Mouse (Mus musculus) embryonic facial prominence, embryonic 12.5 days (tissue): ENCODE data around the gene Ubtf. TPM values are rescaled to one million over a fixed set of nuclear protein-coding genes. Genes with fewer than 3 reads are reported as not detected.

Experiments used
- ATAC-seq: fragments of 200-750 bp; cut with Nextera tagmentation; 2 replicates; pipeline ENCODE4 v1.8.0; 2017; ENCODE audit not compliant: insufficient number of reproducible peaks, insufficient read depth, low FRiP score, low TSS enrichment
- H3K27ac ChIP-seq: fragments of 300-500 bp; sonication (generic); 2 replicates; pipeline ENCODE4 v1.5.1; 2016; ENCODE audit warnings: mild to moderate bottlenecking
- H3K27me3 ChIP-seq: fragments of 300-500 bp; sonication (generic); 2 replicates; pipeline ENCODE4 v1.6.1; 2016; ENCODE audit warnings: mild to moderate bottlenecking, moderate library complexity
- H3K36me3 ChIP-seq: fragments of 300-500 bp; sonication (generic); 2 replicates; pipeline ENCODE4 v1.6.1; 2016; ENCODE audit warnings: mild to moderate bottlenecking
- H3K4me1 ChIP-seq: fragments of 300-500 bp; sonication (generic); 2 replicates; pipeline ENCODE4 v1.6.1; 2016
- H3K4me2 ChIP-seq: fragments of 300-500 bp; sonication (generic); replicated peaks from 2 replicates; pipeline ENCODE4 v1.6.1; 2016; ENCODE audit warnings: mild to moderate bottlenecking, moderate library complexity
- H3K4me3 ChIP-seq: fragments of 300-500 bp; sonication (generic); 2 replicates; pipeline ENCODE4 v1.5.1; 2016; ENCODE audit warnings: mild to moderate bottlenecking
- H3K9ac ChIP-seq: fragments of 300-500 bp; sonication (generic); 2 replicates; pipeline ENCODE4 v1.6.1; 2016; ENCODE audit warnings: mild to moderate bottlenecking, moderate library complexity
- H3K9me3 ChIP-seq: fragments of 300-500 bp; sonication (generic); 2 replicates; pipeline ENCODE4 v1.6.1; 2016; ENCODE audit warnings: mild to moderate bottlenecking, moderate library complexity
- WGBS: fragments of 180-500 bp; shearing (Covaris S2); methylation state at CpG from one replicate; pipeline ENCODE4 v1.1.7; 2016; 5-methylcytosine and 5-hydroxymethylcytosine counted together
- polyA plus RNA-seq: library from polyadenylated mRNA; unstranded; fragments of >200 nt; fragmentation: Nextera tagmentation; extraction: Ambion mirVana; gene quantifications from 2 replicates; pipeline ENCODE4 v1.2.1, GENCODE M21; 2016

The Ubtf gene
- polyA plus RNA-seq, 1 experiment from 2014 or later = 103 TPM

DNA sequence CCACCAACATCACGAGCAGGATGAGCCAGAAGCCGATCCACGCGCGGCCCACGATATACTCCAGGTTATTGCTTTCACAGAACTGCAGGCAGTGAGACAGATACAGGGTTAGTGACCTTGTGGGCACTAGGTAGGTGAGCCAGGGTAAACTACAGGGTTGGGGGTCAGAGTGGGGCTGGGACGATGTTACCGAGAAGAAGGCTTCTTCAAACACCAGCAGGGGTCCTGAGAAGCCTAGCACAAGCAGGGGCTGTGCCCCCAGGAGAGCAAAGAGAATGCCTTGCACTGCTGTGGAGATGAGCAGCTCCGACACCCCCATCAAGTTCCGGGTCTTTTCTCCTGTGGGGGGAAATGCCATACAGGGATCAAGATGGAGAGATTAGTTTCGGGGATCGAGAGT, 36.6 kb upstream of the Ubtf start:
- no peaks in the 10 kb centered on the region for H3K36me3 ChIP-seq
- no peak overlapping the region for H3K27ac ChIP-seq
- H3K9me3 ChIP-seq = no peaks in the 10 kb centered on the region
- H3K27me3 ChIP-seq = peaks cover 5% of the 10 kb centered on the region; the same call in 1 of the 2 replicates
- no peak overlapping the region for H3K4me3 ChIP-seq
- H3K4me2 ChIP-seq = no peak overlapping the region
- no peak for ATAC-seq
- H3K9ac ChIP-seq = no peak overlapping the region
- H3K4me1 ChIP-seq = no peaks in the 10 kb centered on the region
- 82% methylated on average over 12 of the region's 12 CpGs for WGBS

DNA sequence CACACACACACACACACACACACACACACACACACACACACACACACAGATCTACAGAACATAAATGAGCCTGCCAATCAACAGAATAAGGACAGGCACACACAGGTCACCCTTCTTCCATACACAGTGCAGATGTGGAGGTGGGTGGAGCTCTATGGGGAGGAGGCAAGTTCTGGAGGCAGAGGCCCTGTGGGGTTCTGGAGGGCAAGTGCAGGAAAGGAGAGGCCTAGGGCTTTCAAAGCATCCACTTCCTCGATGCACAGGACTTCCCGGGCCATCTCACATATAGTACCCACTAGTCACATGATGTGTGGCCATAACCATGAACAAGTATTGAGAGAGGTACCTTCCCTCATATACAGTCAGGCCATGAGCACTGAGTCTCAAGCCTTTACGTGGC, 36.0 kb upstream of the Ubtf start:
- Histone ChIP-seq H3K4me2 (no peak overlapping the region), H3K27me3 (peaks cover 5% of the 10 kb centered on the region; the same call in 1 of the 2 replicates), H3K36me3 (no peaks in the 10 kb centered on the region), H3K27ac (no peak overlapping the region), H3K9ac (no peak overlapping the region), H3K4me3 (no peak overlapping the region), H3K4me1 (no peaks in the 10 kb centered on the region), H3K9me3 (no peaks in the 10 kb centered on the region)
- no peak for ATAC-seq
- 86% methylated on average over 3 of the region's 3 CpGs for WGBS

DNA sequence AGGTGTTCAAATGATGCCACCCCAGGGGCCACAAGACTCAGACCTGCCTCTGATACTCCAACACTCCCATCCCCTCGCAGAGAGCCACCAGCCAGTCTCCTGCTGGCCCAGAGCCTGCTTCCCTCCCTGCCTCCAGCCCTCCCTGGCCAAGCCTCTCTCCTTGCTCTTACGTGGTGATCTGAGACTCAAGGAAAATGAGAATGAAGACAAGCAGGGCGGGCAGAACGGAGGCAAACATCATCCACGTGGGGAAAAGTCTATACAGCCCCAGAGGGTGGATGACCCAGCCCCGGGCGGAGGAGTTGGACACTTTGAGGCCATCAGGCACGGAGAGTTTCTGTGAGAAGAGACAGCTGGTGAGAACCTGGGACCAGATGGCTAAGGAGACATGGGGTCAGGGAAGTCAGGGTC, 33.5 kb upstream of the Ubtf start:
- Histone ChIP-seq H3K27ac (no peak overlapping the region), H3K4me3 (no peak overlapping the region), H3K36me3 (no peaks in the 10 kb centered on the region), H3K9me3 (no peaks in the 10 kb centered on the region), H3K9ac (no peak overlapping the region), H3K4me2 (no peak overlapping the region), H3K4me1 (no peaks in the 10 kb centered on the region), H3K27me3 (peaks cover 5% of the 10 kb centered on the region; the same call in 1 of the 2 replicates)
- no peak for ATAC-seq
- WGBS = 32% methylated on average over 8 of the region's 8 CpGs

DNA sequence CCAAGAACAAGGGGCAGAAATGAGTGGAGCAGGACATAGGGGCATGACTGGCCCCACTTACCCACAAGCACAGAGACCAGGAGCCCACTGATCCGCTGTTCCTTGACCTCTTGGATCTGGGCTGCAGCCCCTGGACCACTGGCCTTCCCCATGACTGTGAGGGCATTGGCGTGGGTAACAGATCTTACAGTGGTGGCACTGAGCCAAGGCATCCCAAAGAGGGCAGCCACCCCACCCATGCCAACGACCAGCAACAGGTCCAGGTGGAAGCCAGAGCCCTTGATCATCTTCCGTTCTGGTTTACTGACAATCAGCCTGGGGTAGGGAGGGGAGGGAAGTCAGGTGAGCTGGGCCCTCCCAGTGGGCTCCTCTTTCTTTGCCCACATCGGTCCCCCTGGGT, 32.8 kb upstream of the Ubtf start:
- WGBS = 43% methylated on average over 5 of the region's 5 CpGs
- Histone ChIP-seq H3K36me3 (no peaks in the 10 kb centered on the region), H3K27me3 (peaks cover 5% of the 10 kb centered on the region; the same call in 1 of the 2 replicates), H3K9me3 (no peaks in the 10 kb centered on the region), H3K9ac (no peak overlapping the region), H3K4me1 (no peaks in the 10 kb centered on the region), H3K4me3 (no peak overlapping the region), H3K4me2 (no peak overlapping the region), H3K27ac (no peak overlapping the region)
- ATAC-seq = no peak

DNA sequence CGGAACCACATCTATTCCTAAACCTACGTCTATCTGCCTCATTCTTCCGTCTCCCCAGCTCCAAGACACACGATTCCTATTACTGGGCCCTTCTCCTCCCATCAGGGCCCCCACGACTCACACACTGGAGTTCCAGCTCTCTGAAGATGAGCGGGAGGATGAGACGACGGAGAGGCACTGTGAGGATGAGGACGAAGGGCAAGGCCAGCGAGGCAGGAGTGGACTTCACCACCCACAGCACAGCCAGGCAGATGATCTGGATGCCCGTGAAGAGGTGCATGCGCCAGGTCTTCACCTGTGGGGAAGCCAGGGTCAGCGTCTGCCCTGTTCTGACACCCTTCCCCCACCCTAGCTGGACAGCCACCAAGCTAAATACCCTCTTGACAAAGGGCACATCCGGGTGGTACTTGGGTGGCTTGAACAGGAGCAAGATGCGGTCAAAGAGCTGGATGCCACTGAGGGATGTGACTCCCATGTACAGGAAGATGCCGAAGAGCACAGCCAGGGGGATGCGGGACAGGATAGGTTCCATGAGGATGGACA, 31.5 kb upstream of the Ubtf start:
- Histone ChIP-seq H3K36me3 (no peaks in the 10 kb centered on the region), H3K27ac (no peak overlapping the region), H3K4me2 (no peak overlapping the region), H3K27me3 (no peaks in the 10 kb centered on the region; the same call in 1 of the 2 replicates), H3K4me1 (no peaks in the 10 kb centered on the region), H3K9ac (no peak overlapping the region), H3K9me3 (no peaks in the 10 kb centered on the region), H3K4me3 (no peak overlapping the region)
- WGBS = 82% methylated on average over 17 of the region's 17 CpGs
- no peak for ATAC-seq

DNA sequence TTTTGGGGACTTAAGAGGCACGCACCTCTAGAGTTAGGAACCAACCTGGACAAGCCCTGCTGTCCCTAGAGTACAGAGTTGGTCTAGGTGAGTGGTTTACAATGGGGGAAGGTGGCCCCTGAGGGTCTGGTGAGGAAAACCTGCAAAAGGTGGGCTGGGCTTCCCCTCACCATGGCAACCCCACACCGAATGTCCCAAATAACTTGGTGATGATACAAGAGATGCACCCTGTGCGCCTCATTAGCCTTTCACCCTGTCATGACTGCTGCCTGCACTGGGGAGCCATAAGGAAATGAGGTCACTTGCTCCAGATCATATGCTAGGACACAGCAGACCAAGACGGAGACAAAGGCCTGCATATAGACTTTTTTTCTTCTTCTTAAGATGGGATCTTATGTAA, 30.9 kb upstream of the Ubtf start:
- no peak overlapping the region for H3K9ac ChIP-seq
- H3K4me2 ChIP-seq = no peak overlapping the region
- H3K36me3 ChIP-seq = no peaks in the 10 kb centered on the region
- ATAC-seq = no peak
- no peaks in the 10 kb centered on the region for H3K4me1 ChIP-seq
- WGBS = 82% methylated on average over 4 of the region's 4 CpGs
- no peaks in the 10 kb centered on the region for H3K9me3 ChIP-seq
- H3K4me3 ChIP-seq = no peak overlapping the region
- H3K27me3 ChIP-seq = no peaks in the 10 kb centered on the region
- no peak overlapping the region for H3K27ac ChIP-seq

DNA sequence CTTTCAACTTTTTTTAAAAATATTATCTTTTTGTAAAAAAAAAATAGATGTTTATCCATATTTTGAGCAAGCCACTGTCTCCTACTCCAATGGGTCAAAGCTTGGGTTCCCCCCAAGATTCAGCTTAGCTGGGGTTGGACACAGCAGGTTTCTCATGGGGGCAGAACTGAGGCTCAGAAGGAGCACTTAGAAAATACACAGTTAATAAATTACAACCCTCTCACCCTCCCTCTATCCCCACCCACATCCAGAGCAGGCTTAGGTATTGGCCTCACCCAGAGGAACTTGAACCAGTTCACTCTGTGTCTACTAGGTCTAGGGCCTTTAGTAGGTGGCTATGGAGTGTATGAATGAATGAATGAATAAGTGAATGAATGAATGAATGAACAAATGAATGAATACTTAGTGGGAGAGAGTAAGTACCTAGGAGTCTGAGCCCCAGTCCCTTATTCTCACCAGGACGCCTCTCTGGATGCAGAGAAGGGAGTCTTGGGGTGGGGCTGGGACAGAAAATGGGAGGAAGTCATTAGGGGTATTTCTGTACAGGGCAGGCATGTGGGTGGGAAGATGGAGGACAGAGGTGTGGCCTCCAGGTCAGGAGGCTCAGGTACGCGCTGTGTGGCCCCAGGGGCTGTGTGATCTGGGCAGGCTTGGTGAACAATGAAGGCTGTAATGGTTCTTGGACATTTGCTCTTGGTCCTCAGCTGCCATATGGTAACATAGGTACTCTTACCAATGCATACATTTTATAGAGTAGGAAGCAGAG, 29.8 kb upstream of the Ubtf start:
- WGBS = 89% methylated on average over 3 of the region's 3 CpGs
- Histone ChIP-seq H3K27me3 (no peaks in the 10 kb centered on the region), H3K4me3 (no peak overlapping the region), H3K4me2 (no peak overlapping the region), H3K36me3 (no peaks in the 10 kb centered on the region), H3K4me1 (no peaks in the 10 kb centered on the region), H3K27ac (no peak overlapping the region), H3K9ac (no peak overlapping the region), H3K9me3 (no peaks in the 10 kb centered on the region)
- no peak for ATAC-seq

DNA sequence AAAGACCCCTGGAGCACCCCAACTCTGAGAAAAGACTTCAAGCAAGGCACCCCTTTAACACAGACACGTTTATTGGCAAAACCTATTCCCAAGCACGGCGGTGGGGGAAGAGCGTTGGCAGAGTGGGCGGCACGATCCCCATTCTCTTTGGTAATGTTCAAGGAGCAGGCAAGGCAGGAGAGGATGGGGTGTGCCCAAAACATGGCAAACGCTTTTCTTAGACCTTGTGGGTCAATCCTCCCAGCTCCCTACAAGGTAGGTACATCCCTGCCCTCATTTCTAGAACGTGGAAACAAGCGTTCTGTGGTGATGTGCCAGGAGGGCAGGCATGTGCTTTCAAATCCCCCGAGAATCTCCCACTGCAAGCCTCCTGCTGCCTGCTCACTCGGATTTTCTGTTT, 29.2 kb upstream of the Ubtf start:
- Histone ChIP-seq H3K4me2 (no peak overlapping the region), H3K27me3 (no peaks in the 10 kb centered on the region), H3K36me3 (no peaks in the 10 kb centered on the region), H3K27ac (no peak overlapping the region), H3K9me3 (no peaks in the 10 kb centered on the region), H3K4me3 (no peak overlapping the region), H3K4me1 (no peaks in the 10 kb centered on the region), H3K9ac (no peak overlapping the region)
- WGBS = 79% methylated on average over 11 of the region's 11 CpGs
- no peak for ATAC-seq

DNA sequence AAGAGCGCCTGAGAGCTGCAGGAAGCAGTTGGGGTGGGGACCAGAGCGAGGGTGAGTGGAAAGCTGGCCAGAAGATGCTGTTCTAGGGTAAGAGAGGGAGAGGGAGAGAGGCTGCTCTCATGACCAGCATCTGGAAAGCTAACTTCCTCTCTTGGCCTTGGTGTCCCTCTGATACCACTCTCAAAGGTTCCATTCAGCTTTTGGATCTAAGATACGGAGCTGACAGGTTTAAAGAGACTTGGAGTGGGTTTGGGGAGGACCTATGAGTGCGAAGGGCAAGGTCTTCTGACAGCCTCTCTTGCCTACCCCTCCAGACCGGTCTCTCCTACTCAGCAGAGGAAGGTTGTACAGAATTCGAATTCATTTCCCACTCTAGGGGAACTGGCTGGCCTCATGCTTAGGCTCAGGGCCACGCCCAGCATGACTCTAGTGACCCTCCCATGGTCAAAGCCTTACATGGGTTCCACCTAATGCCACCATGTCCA, 28.6 kb upstream of the Ubtf start:
- no peak for ATAC-seq

DNA sequence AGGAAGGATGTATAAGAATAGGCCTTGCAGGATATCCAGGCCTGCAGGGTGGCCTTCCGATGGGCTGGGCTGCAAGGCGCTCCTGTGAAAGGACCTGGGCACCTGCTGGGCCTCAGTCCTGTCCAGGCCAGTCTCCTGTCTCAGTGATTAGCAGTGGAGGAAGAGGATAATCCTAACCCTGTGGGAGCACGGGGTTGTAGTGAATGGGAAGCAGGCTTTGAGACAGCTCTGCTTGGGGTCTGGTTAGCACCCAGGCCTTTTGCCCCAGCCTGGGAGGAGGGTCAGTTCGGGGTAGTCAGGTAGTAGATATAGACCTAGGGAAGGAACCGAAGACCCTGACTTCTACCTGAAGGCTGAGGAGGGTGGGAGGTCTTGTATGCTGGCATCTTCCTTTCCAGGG, 28.1 kb upstream of the Ubtf start:
- H3K4me2 ChIP-seq = no peak overlapping the region
- no peak overlapping the region for H3K27ac ChIP-seq
- no peak overlapping the region for H3K9ac ChIP-seq
- no peaks in the 10 kb centered on the region for H3K9me3 ChIP-seq
- H3K36me3 ChIP-seq = no peaks in the 10 kb centered on the region
- ATAC-seq = no peak
- H3K4me1 ChIP-seq = no peaks in the 10 kb centered on the region
- WGBS = 65% methylated on average over 5 of the region's 5 CpGs
- H3K27me3 ChIP-seq = no peaks in the 10 kb centered on the region
- H3K4me3 ChIP-seq = no peak overlapping the region

More for the DNA sequence above, 28.6 kb upstream of the Ubtf start:
- no peaks in the 10 kb centered on the region for H3K9me3 ChIP-seq
- no peaks in the 10 kb centered on the region for H3K4me1 ChIP-seq
- no peak overlapping the region for H3K9ac ChIP-seq
- H3K27me3 ChIP-seq = no peaks in the 10 kb centered on the region
- no peak overlapping the region for H3K4me2 ChIP-seq
- no peak overlapping the region for H3K4me3 ChIP-seq
- WGBS = 86% methylated on average over 7 of the region's 7 CpGs
- H3K27ac ChIP-seq = no peak overlapping the region
- H3K36me3 ChIP-seq = no peaks in the 10 kb centered on the region

DNA sequence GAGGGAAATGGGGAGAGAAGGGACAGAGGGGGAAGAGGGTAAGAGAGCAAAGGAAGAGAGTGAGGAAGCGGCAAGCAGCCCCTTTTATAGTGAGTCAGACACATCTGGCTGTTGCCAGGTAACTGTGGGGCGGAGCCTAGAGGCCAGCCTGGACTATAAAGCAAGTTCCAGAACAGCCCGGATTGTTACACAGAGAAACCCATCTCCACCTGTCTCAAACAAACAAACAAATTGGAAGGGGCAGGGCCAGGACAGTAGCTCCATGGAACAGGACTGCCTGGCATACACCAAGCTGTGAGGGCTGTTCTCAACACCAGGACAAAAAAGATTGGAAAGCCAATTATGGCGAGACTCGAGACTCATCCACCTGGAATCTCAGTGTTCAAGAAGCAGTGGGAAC, 27.4 kb upstream of the Ubtf start:
- no peak overlapping the region for H3K9ac ChIP-seq
- H3K27me3 ChIP-seq = no peaks in the 10 kb centered on the region
- 69% methylated on average over 5 of the region's 5 CpGs for WGBS
- no peaks in the 10 kb centered on the region for H3K4me1 ChIP-seq
- no peaks in the 10 kb centered on the region for H3K9me3 ChIP-seq
- no peak for ATAC-seq
- no peak overlapping the region for H3K27ac ChIP-seq
- H3K4me2 ChIP-seq = no peak overlapping the region
- H3K4me3 ChIP-seq = no peak overlapping the region
- H3K36me3 ChIP-seq = no peaks in the 10 kb centered on the region

DNA sequence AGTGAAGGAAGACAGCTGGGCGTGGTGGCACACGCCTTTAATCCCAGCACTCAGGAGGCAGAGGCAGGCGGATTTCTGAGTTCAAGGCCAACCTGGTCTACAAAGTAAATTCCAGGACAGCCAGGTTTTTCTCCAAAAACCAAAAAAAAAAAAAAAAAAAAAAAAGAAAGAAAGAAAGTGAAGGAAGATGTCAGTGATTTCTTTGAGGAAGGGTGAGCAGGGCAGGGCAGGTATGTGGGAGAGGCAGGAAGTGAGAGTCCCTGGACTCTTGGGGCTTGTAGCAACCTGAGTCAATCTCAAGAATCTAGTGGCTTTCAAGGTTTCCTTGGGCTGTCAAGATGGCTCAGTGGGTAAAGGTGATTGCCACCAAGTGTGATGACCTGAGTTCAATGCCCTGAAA, 24.9 kb upstream of the Ubtf start:
- Histone ChIP-seq H3K9me3 (no peaks in the 10 kb centered on the region), H3K9ac (no peak overlapping the region), H3K4me3 (no peak overlapping the region), H3K36me3 (no peaks in the 10 kb centered on the region), H3K27me3 (no peaks in the 10 kb centered on the region), H3K4me1 (no peaks in the 10 kb centered on the region), H3K27ac (no peak overlapping the region), H3K4me2 (no peak overlapping the region)
- WGBS = 84% methylated on average over 3 of the region's 3 CpGs
- no peak for ATAC-seq
